Mouse (Mus musculus) embryonic facial prominence, embryonic 10.5 days (tissue): Measurements from ENCODE around the gene L3mbtl4. TPM values are rescaled to one million over a fixed set of nuclear protein-coding genes. Genes with fewer than 3 reads are reported as not detected.
"Not testable (repeated sequence)": the region's sequence is repeated elsewhere in the genome, so short reads cannot be mapped to it uniquely, and the experiment has no call there.

Experiments used
- DNase-seq: peaks from one replicate; pipeline ENCODE4 v3.0.0-alpha.2; 2017; ENCODE audit warnings: low spot score
- H3K27ac ChIP-seq: fragments of 300-500 bp; sonication (generic); replicated peaks from 2 replicates; pipeline ENCODE4 v1.5.1; 2016; ENCODE audit warnings: mild to moderate bottlenecking
- H3K27me3 ChIP-seq: fragments of 300-500 bp; sonication (generic); replicated peaks from 2 replicates; pipeline ENCODE4 v1.6.1; 2016; ENCODE audit warnings: low read depth, mild to moderate bottlenecking; ENCODE audit not compliant: poor library complexity, severe bottlenecking
- H3K36me3 ChIP-seq: fragments of 300-500 bp; sonication (generic); replicated peaks from 2 replicates; pipeline ENCODE4 v1.6.1; 2016; ENCODE audit warnings: mild to moderate bottlenecking, moderate library complexity
- H3K4me1 ChIP-seq: fragments of 300-500 bp; sonication (generic); 2 replicates; pipeline ENCODE4 v1.6.1; 2016
- H3K4me3 ChIP-seq: fragments of 300-500 bp; sonication (generic); 2 replicates; pipeline ENCODE4 v1.5.1; 2016; ENCODE audit warnings: mild to moderate bottlenecking, moderate library complexity
- H3K9me3 ChIP-seq: fragments of 300-500 bp; sonication (generic); 2 replicates; pipeline ENCODE4 v1.6.1; 2016; ENCODE audit warnings: mild to moderate bottlenecking
- WGBS: fragments of 180-500 bp; shearing (Covaris S2); methylation state at CpG from one replicate; pipeline ENCODE4 v1.1.7; 2016; 5-methylcytosine and 5-hydroxymethylcytosine counted together
- polyA plus RNA-seq: library from polyadenylated mRNA; unstranded; fragments of >200 nt; fragmentation: Nextera tagmentation; extraction: Ambion mirVana; gene quantifications from 2 replicates; pipeline ENCODE4 v1.2.1, GENCODE M21; 2016

L3mbtl4 gene
- polyA plus RNA-seq, 1 experiment from 2014 or later, result 0.11 TPM

DNA sequence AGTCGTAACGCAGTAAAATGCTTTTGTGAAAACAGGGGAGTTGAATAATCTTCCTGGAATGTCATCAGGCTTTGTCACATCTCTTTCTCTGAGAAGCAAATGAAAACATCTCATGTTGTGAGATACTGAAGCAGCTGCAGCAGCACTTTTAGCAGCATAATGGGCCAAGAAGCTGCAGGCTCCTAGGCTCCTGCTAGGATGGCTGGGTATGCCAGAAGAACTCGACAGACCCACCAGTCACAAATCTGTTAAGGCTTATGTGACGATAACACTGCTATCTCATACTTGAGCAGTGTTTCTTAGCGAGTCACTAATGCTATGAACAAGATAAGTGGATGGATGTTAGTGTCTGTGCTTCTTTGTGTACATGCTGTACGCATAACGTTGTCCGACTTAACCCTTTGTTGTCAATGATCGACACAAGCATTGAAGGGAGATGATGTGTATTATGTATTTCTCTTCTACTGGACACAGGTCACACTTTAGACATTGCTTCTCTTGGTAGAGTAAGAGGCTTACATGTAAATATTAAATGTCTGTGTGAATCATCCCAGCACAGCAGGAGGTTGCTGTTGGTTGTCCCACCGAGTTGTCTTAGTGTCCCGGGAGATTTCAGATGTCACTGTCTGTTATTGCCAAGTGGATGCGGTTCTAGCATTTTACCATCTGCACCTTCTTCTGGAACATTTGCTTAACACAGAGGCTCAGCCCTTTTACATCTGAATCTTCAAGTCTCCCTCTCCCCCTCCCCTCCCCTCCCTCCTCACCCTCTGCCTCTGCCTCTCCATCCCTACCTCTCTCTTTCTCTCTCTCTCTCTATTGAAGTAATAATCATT, 149.3 kb downstream of the L3mbtl4 start:
- Histone ChIP-seq H3K4me1 (no peaks in the 10 kb centered on the region), H3K27ac (no peak overlapping the region), H3K27me3 (no peaks in the 10 kb centered on the region), H3K9me3 (no peaks in the 10 kb centered on the region), H3K36me3 (no peaks in the 10 kb centered on the region), H3K4me3 (no peak overlapping the region)
- DNase-seq, result no peak
- WGBS, result 82% methylated on average over 12 of the region's 12 CpGs

- Histone ChIP-seq H3K27ac (no peak overlapping the region), H3K9me3 (no peaks in the 10 kb centered on the region), H3K4me1 (peaks cover 11% of the 10 kb centered on the region; the same call in 1 of the 2 replicates), H3K27me3 (no peaks in the 10 kb centered on the region), H3K36me3 (no peaks in the 10 kb centered on the region), H3K4me3 (no peak overlapping the region)
- DNase-seq, result no peak
- 68% methylated on average over 5 of the region's 5 CpGs for WGBS
These were observed 160.0 kb downstream of the L3mbtl4 start for GRCm38 (mm10) chr17:68433576-68433975.

DNA sequence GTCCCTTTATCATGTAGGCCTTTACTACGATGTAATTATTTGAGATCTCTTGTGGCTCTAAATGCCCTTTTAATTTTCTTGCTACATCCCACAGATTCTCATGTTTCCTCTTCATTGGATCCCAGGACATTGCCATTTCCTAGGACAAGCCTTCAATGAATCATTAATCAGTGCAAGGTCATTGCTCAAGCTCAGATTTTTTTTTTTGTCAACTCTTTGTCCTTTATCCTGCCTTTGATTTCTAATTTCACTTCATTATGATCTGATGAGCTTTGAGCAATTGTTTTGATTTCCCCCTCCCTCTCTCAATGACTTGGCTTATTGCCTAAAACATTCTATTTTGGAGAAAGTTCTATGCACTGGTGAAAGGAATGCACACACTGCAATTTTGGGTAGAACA, 177.3 kb downstream of the L3mbtl4 start:
- WGBS, result 92% methylated on average over 1 of the region's 1 CpGs
- Histone ChIP-seq H3K4me3 (no peak overlapping the region), H3K4me1 (no peaks in the 10 kb centered on the region), H3K9me3 (no peaks in the 10 kb centered on the region), H3K36me3 (no peaks in the 10 kb centered on the region), H3K27me3 (no peaks in the 10 kb centered on the region), H3K27ac (no peak overlapping the region)
- DNase-seq, result no peak

- H3K9me3 ChIP-seq, result no peaks in the 10 kb centered on the region
- H3K36me3 ChIP-seq, result no peaks in the 10 kb centered on the region
- no peaks in the 10 kb centered on the region for H3K27me3 ChIP-seq
- no peaks in the 10 kb centered on the region for H3K4me1 ChIP-seq
- no peak overlapping the region for H3K27ac ChIP-seq
- DNase-seq, result no peak
- no peak overlapping the region for H3K4me3 ChIP-seq
- 90% methylated on average over 5 of the region's 5 CpGs for WGBS
These were observed 187.9 kb downstream of the L3mbtl4 start for GRCm38 (mm10) chr17:68461471-68461870.

DNA sequence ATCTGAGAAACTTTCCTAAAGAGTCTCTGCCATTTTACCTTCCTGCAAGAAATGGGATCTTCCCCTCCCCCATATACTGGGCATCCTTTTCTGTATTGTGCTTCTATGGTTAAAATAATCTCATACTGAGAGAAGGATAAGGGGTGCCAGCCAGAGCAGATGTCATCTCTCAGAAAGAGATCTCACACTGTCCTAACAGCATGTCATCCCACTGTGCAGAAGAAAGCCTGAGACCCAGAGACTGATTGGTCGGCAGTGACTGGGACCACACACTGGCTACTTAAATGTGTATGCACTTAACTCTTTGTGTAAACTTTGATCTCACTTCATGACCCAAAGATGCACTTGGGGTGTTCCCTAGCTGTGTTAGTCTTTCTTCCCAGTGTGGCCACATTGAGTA, 193.7 kb downstream of the L3mbtl4 start:
- WGBS, result 68% methylated on average over 1 of the region's 1 CpGs

DNA sequence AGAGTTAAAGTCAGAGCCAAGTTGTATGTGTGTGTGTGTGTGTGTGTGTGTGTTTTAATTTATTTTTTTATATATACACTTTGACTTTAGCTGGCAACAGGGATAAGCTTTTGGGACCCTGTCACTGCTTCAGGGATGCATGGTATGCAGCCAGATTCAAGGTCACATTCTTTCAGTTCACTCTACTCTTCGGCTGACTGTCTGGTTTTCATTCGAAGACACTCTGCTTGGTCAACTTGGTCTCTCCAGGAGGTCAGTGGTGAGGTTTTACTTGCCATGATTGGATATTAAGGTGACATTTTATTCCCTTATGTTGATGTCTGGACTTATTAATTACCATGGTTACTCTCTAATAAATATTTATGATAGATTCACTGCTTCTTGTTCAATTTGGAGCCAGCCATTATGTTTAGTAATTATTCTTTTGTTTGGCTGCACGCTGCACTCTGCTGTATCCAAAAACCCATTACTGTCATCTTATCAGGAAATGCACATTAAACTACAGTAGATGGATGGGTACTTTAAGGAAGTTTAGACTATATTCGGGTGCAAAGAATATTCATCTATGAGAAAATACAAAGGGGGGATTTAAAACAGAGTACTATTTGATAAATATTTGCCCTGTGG, 216.6 kb downstream of the L3mbtl4 start:
- H3K9me3 ChIP-seq, result no peaks in the 10 kb centered on the region
- H3K4me3 ChIP-seq, result no peak overlapping the region
- whole genome bisulfite sequencing, result 80% methylated on average over 4 of the region's 4 CpGs

More for the DNA sequence above, 193.7 kb downstream of the L3mbtl4 start:
- Histone ChIP-seq H3K4me1 (no peaks in the 10 kb centered on the region), H3K9me3 (no peaks in the 10 kb centered on the region), H3K36me3 (no peaks in the 10 kb centered on the region), H3K4me3 (no peak overlapping the region), H3K27me3 (no peaks in the 10 kb centered on the region), H3K27ac (no peak overlapping the region)
- no peak for DNase-seq

GRCm38 (mm10) chr17:68492231-68492630, 218.6 kb downstream of the L3mbtl4 start:
- Histone ChIP-seq H3K27me3 (no peaks in the 10 kb centered on the region), H3K4me1 (no peaks in the 10 kb centered on the region), H3K36me3 (no peaks in the 10 kb centered on the region), H3K9me3 (no peaks in the 10 kb centered on the region), H3K4me3 (no peak overlapping the region), H3K27ac (no peak overlapping the region)
- no peak for DNase-seq
- 89% methylated on average over 3 of the region's 3 CpGs for WGBS

More for the DNA sequence above, 216.6 kb downstream of the L3mbtl4 start:
- Histone ChIP-seq H3K27ac (no peak overlapping the region), H3K4me1 (no peaks in the 10 kb centered on the region), H3K36me3 (no peaks in the 10 kb centered on the region), H3K27me3 (no peaks in the 10 kb centered on the region)
- no peak for DNase-seq

DNA sequence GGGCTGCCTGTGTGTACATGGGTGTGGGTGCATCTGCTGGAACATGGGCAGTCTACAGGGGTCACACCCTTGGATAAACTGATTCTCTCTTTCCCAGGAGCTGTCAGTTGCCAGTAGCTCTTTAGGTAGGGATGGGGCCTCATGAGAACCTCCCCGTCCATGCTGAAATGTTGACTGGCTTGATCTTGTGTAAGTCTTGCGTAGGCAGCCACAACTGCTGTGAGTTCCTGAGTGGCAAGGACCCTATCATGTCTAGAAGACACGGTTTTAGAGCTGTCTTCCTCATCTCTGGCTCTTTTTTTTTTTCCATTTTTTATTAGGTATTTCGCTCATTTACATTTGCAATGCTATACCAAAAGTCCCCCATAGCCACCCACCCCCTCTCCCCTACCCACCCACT, 229.4 kb downstream of the L3mbtl4 start:
- H3K4me3 ChIP-seq, DNase-seq, H3K27me3 ChIP-seq, H3K27ac ChIP-seq, H3K36me3 ChIP-seq, H3K4me1 ChIP-seq, H3K9me3 ChIP-seq: not testable (repeated sequence)
- 91% methylated on average over 2 of the region's 4 CpGs for WGBS

GRCm38 (mm10) chr17:68559698-68560097, 286.1 kb downstream of the L3mbtl4 start:
- Histone ChIP-seq H3K9me3 (no peaks in the 10 kb centered on the region), H3K4me1 (no peaks in the 10 kb centered on the region), H3K27me3 (no peaks in the 10 kb centered on the region), H3K36me3 (no peaks in the 10 kb centered on the region), H3K27ac (no peak overlapping the region), H3K4me3 (no peak overlapping the region)
- 78% methylated on average over 9 of the region's 9 CpGs for WGBS
- DNase-seq, result no peak

GRCm38 (mm10) chr17:68560264-68560663, 286.7 kb downstream of the L3mbtl4 start:
- H3K9me3 ChIP-seq, result no peaks in the 10 kb centered on the region
- no peak overlapping the region for H3K4me3 ChIP-seq
- DNase-seq, result no peak
- no peaks in the 10 kb centered on the region for H3K4me1 ChIP-seq
- 35% methylated on average over 1 of the region's 1 CpGs for WGBS
- H3K27me3 ChIP-seq, result no peaks in the 10 kb centered on the region
- H3K36me3 ChIP-seq, result no peaks in the 10 kb centered on the region
- H3K27ac ChIP-seq, result no peak overlapping the region

DNA sequence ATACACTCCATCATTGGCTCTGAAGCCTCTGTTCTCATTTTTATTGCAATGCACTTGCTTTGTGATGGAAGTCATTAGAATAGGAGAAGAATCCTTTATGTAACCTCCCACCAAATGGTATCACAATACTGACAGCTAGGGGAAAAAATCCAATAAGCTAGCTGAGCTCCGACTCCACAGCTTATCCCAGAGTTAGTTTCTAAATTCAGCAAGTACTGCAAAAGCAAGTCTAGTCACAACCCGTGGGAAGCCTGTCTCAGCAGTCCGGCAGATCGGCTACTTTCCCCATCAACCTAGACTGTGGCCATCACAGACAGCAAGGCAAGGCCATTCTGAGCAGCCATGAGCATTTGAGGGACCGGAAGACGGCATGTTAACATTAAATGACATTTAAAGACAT, 298.2 kb downstream of the L3mbtl4 start:
- Histone ChIP-seq H3K4me3 (no peak overlapping the region), H3K27me3 (no peaks in the 10 kb centered on the region), H3K36me3 (no peaks in the 10 kb centered on the region), H3K4me1 (no peaks in the 10 kb centered on the region), H3K27ac (no peak overlapping the region), H3K9me3 (no peaks in the 10 kb centered on the region)
- 92% methylated on average over 6 of the region's 6 CpGs for WGBS
- DNase-seq, result no peak

DNA sequence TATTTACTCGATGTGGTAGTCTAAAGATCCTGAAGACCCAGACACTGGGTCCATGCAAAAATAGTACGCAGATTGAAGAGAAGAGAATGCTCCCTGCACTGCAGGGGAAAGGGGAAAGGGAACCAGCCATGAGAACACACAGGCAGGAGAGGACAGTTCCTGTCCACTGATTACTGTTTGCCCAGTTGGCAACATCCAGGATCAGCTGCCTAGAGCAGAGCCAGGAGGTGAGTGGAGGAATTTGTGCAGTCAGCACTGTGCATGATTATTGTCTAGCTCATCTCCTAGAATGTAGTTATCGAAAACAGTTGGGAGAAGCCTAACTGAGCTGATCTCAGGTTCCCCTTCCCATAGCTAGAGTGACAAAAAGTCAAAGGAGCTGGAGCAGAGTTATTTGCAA, 311.6 kb downstream of the L3mbtl4 start:
- 91% methylated on average over 3 of the region's 3 CpGs for WGBS

DNA sequence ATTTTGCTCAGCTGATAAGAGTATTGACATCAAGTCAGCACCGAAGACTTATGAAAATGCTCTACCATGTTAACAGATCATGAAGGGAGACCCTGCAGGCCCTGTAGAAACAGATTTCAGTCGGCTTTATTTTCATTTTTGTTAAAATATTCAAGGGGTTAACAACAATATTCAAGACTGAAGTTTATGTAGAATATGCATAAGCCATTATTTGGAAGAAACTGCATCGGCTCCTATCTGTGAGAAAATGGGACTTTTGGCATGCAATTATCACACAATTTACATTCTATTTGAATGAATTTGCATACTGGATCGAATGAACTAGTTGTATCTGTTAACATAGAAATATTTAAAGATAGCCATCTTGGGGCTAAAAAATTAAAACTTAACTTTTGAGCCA, 318.0 kb downstream of the L3mbtl4 start:
- H3K4me3 ChIP-seq, result no peak overlapping the region
- no peaks in the 10 kb centered on the region for H3K36me3 ChIP-seq
- H3K27me3 ChIP-seq, result no peaks in the 10 kb centered on the region
- DNase-seq, result no peak
- H3K27ac ChIP-seq, result no peak overlapping the region
- no peaks in the 10 kb centered on the region for H3K4me1 ChIP-seq
- no peaks in the 10 kb centered on the region for H3K9me3 ChIP-seq
- 84% methylated on average over 4 of the region's 4 CpGs for WGBS

More for the DNA sequence above, 311.6 kb downstream of the L3mbtl4 start:
- Histone ChIP-seq H3K4me1 (no peaks in the 10 kb centered on the region), H3K4me3 (no peak overlapping the region), H3K36me3 (no peaks in the 10 kb centered on the region), H3K27ac (no peak overlapping the region), H3K9me3 (no peaks in the 10 kb centered on the region), H3K27me3 (no peaks in the 10 kb centered on the region)
- DNase-seq, result no peak
